Mouse (Mus musculus): ENCODE data around the gene 4930516K23Rik. TPM values are rescaled to one million over a fixed set of nuclear protein-coding genes. Genes with fewer than 3 reads are reported as not detected.

Gene 4930516K23Rik
- polyA plus RNA-seq (2012; rRNA removed) = not detected in 2 replicates

GRCm38 (mm10) chr7:104061345-104061744 is at the start of gene 4930516K23Rik:
TSS of gene 4930516K23Rik (minus strand) at chr7:104061445.

GRCm38 (mm10) chr7:104104757-104104972 is 43.4 kb upstream of the 4930516K23Rik start, which contains the start of gene Olfr646:
TSS of gene Olfr646 (plus strand) at chr7:104104873.

GRCm38 (mm10) chr7:104085365-104085764 is 24.1 kb upstream of the 4930516K23Rik start, which contains the start of gene Olfr645:
TSS of gene Olfr645 (minus strand) at chr7:104085465.

GRCm38 (mm10) chr7:104071769-104072168 is 10.5 kb upstream of the 4930516K23Rik start, which contains the start of gene Olfr644:
TSS of gene Olfr644 (minus strand) at chr7:104071869.

GRCm38 (mm10) chr7:104052566-104052965 is 8.7 kb downstream of the 4930516K23Rik start, which contains the start of gene Olfr642:
TSS of gene Olfr642 (minus strand) at chr7:104052666.

GRCm38 (mm10) chr7:104035145-104035544 is 26.1 kb downstream of the 4930516K23Rik start, which contains the start of gene Olfr641:
TSS of gene Olfr641 (plus strand) at chr7:104035445.

GRCm38 (mm10) chr7:104025473-104025872 is 35.8 kb downstream of the 4930516K23Rik start, which contains the start of gene Olfr640:
TSS of gene Olfr640 (minus strand) at chr7:104025573.

GRCm38 (mm10) chr7:104017203-104017602 is 44.0 kb downstream of the 4930516K23Rik start, which contains the start of gene Olfr639:
TSS of gene Olfr639 (minus strand) at chr7:104017303.

Other genes starting within 250 kb of the 4930516K23Rik start
- 762 and 1,375 TPM in 2 replicates for gene Hbb-bt, start 247.4 kb downstream of the 4930516K23Rik start, polyA plus RNA-seq (2012; rRNA removed)
- gene Hbb-bs, start 233.3 kb downstream of the 4930516K23Rik start, polyA plus RNA-seq (2012; rRNA removed) = 2,826 and 5,558 TPM in 2 replicates
- gene Hbb-bh2, start 220.9 kb downstream of the 4930516K23Rik start, polyA plus RNA-seq (2012; rRNA removed) = not detected in 2 replicates
- 7.1 and 8.0 TPM in 2 replicates for gene Hbb-bh1, start 218.3 kb downstream of the 4930516K23Rik start, polyA plus RNA-seq (2012; rRNA removed)
- gene Hbb-y, start 208.2 kb downstream of the 4930516K23Rik start, polyA plus RNA-seq (2012; rRNA removed) = 602 and 840 TPM in 2 replicates
- not detected in 2 replicates for gene Olfr66, start 175.2 kb downstream of the 4930516K23Rik start, polyA plus RNA-seq (2012; rRNA removed)
- gene Olfr64, start 167.0 kb downstream of the 4930516K23Rik start, polyA plus RNA-seq (2012; rRNA removed) = not detected in 2 replicates
- gene Olfr65, start 158.0 kb downstream of the 4930516K23Rik start, polyA plus RNA-seq (2012; rRNA removed) = not detected in 2 replicates
- gene Olfr631, start 132.6 kb downstream of the 4930516K23Rik start, polyA plus RNA-seq (2012; rRNA removed) = not detected in 2 replicates
- gene Olfr632, start 127.1 kb downstream of the 4930516K23Rik start, polyA plus RNA-seq (2012; rRNA removed) = not detected in 2 replicates
- gene Olfr633, start 117.0 kb downstream of the 4930516K23Rik start, polyA plus RNA-seq (2012; rRNA removed) = not detected in 2 replicates
- not detected in 2 replicates for gene Olfr635, start 90.3 kb downstream of the 4930516K23Rik start, polyA plus RNA-seq (2012; rRNA removed)
- not detected in 2 replicates for gene Olfr638, start 62.7 kb downstream of the 4930516K23Rik start, polyA plus RNA-seq (2012; rRNA removed)
- not detected in 2 replicates for gene Olfr639, start 44.1 kb downstream of the 4930516K23Rik start, polyA plus RNA-seq (2012; rRNA removed)
- gene Olfr640, start 35.9 kb downstream of the 4930516K23Rik start, polyA plus RNA-seq (2012; rRNA removed) = not detected in 2 replicates
- not detected in 2 replicates for gene Olfr641, start 26.0 kb downstream of the 4930516K23Rik start, polyA plus RNA-seq (2012; rRNA removed)
- not detected in 2 replicates for gene Olfr642, start 8.8 kb downstream of the 4930516K23Rik start, polyA plus RNA-seq (2012; rRNA removed)
- gene Olfr644, start 10.4 kb upstream of the 4930516K23Rik start, polyA plus RNA-seq (2012; rRNA removed) = not detected in 2 replicates
- gene Olfr645, start 24.0 kb upstream of the 4930516K23Rik start, polyA plus RNA-seq (2012; rRNA removed) = not detected in 2 replicates
- not detected in 2 replicates for gene Olfr646, start 43.4 kb upstream of the 4930516K23Rik start, polyA plus RNA-seq (2012; rRNA removed)
- gene Ubqln5, start 68.4 kb upstream of the 4930516K23Rik start, polyA plus RNA-seq (2012; rRNA removed) = not detected in 2 replicates
- gene Olfr643, start 76.0 kb upstream of the 4930516K23Rik start, polyA plus RNA-seq (2012; rRNA removed) = not detected in 2 replicates
- not detected in 2 replicates for gene Ubqln3, start 81.8 kb upstream of the 4930516K23Rik start, polyA plus RNA-seq (2012; rRNA removed)
- gene Ubqlnl, start 89.1 kb upstream of the 4930516K23Rik start, polyA plus RNA-seq (2012; rRNA removed) = not detected in 2 replicates
- gene Olfm5, start 103.4 kb upstream of the 4930516K23Rik start, polyA plus RNA-seq (2012; rRNA removed) = 0.15 TPM in 1 of 2 replicates, not detected in the other
- 0.10 TPM in 2 replicates for gene Olfr648, start 121.9 kb upstream of the 4930516K23Rik start, polyA plus RNA-seq (2012; rRNA removed)
- not detected in 2 replicates for gene Olfr649, start 134.5 kb upstream of the 4930516K23Rik start, polyA plus RNA-seq (2012; rRNA removed)
- gene Trim6, start 157.3 kb upstream of the 4930516K23Rik start, polyA plus RNA-seq (2012; rRNA removed) = 0.45 and 0.96 TPM in 2 replicates
- gene Trim34a, start 183.0 kb upstream of the 4930516K23Rik start, polyA plus RNA-seq (2012; rRNA removed) = 2.0 and 2.7 TPM in 2 replicates
- gene Trim5, start 226.6 kb upstream of the 4930516K23Rik start, polyA plus RNA-seq (2012; rRNA removed) = 0.17 and 0.24 TPM in 2 replicates